Mouse (Mus musculus): ENCODE results near the gene Hnrnph3. TPM values are rescaled to one million over a fixed set of nuclear protein-coding genes. Genes with fewer than 3 reads are reported as not detected.

Gene Hnrnph3
- total and polyA plus RNA-seq, 2 experiments from 2014 or later = 3.9 to 34.6 TPM

DNA sequence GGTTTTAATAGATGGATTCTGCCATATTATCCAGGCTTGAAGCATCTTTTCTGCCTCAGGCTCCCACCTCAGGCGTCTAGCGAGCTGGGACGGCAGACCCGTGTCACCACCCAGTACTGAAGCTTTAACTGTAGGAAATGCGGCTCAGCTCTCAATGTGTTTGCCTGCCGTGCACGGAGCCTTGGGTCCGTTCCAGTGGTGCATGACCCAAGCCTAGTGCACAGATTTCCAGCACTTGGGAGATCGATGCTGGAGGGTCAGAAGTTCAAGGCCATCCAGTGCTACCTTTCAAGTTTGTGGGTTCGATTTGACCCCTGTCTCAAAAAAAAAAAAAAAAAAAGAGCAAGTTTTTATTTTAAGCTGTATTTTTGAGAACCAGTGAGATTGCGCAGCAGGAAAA is 58.2 kb downstream of the Hnrnph3 start:
- H3K36me3 ChIP-seq (replicated peaks; ENCODE audit: control insufficient read depth, insufficient read depth, low read length) = peaks cover 72% of the 10 kb centered on the region
- DNase-seq (ENCODE audit: low spot score) (no peak), ATAC-seq (ENCODE audit: insufficient read depth, low read depth) (no peak)
- WGBS = 91% methylated on average over 11 of the region's 11 CpGs
- H3K27ac ChIP-seq (ENCODE audit: low read depth) = no peak overlapping the region
- H3K9me3 ChIP-seq (replicated peaks; ENCODE audit: control insufficient read depth, low read length) = no peaks in the 10 kb centered on the region
- H3K4me1 ChIP-seq (ENCODE audit: control insufficient read depth, insufficient read depth) = no peaks in the 10 kb centered on the region
- TF ChIP-seq EP300 (IDR thresholded peaks at IDR 0.05; ENCODE audit: low read depth) (no peak), CTCF (IDR thresholded peaks at IDR 0.05; ENCODE audit: low read depth) (no peak)
- no peaks in the 10 kb centered on the region for H3K27me3 ChIP-seq (ENCODE audit: control insufficient read depth, insufficient read depth, low read length)
- H3K4me3 ChIP-seq (ENCODE audit: low read depth, low read length) = no peak overlapping the region
- H3K4me2 ChIP-seq (ENCODE audit: low read depth, low read length) = no peak overlapping the region
- no peak overlapping the region for H3K9ac ChIP-seq (replicated peaks; ENCODE audit: low read depth, low read length)

Other genes with a start within 250 kb of the Hnrnph3 start
- gene Ccar1, start 231.9 kb downstream of the Hnrnph3 start, total RNA-seq (2014; rRNA removed; ENCODE audit: low replicate concordance) = 59.2 and 96.8 TPM in 2 replicates
- 56.9 and 59.0 TPM in 2 replicates for gene Ccar1, start 231.9 kb downstream of the Hnrnph3 start, polyA plus RNA-seq (2015; fragmentation: Nextera tagmentation; extraction: Ambion mirVana)
- gene Tet1, start 115.2 kb downstream of the Hnrnph3 start, total RNA-seq (2014; rRNA removed; ENCODE audit: low replicate concordance) = 12.8 and 17.3 TPM in 2 replicates
- gene Tet1, start 115.2 kb downstream of the Hnrnph3 start, polyA plus RNA-seq (2015; fragmentation: Nextera tagmentation; extraction: Ambion mirVana) = 18.8 and 19.9 TPM in 2 replicates
- gene Slc25a16, start 103.6 kb downstream of the Hnrnph3 start, total RNA-seq (2014; rRNA removed; ENCODE audit: low replicate concordance) = 15.3 and 35.4 TPM in 2 replicates
- 14.8 and 19.6 TPM in 2 replicates for gene Slc25a16, start 103.6 kb downstream of the Hnrnph3 start, polyA plus RNA-seq (2015; fragmentation: Nextera tagmentation; extraction: Ambion mirVana)
- gene Dna2, start 77.2 kb downstream of the Hnrnph3 start, total RNA-seq (2014; rRNA removed; ENCODE audit: low replicate concordance) = 0.88 and 3.2 TPM in 2 replicates
- gene Dna2, start 77.2 kb downstream of the Hnrnph3 start, polyA plus RNA-seq (2015; fragmentation: Nextera tagmentation; extraction: Ambion mirVana) = 3.9 and 4.3 TPM in 2 replicates
- gene Rufy2, start 44.0 kb downstream of the Hnrnph3 start, total RNA-seq (2014; rRNA removed; ENCODE audit: low replicate concordance) = 5.8 and 9.7 TPM in 2 replicates
- 11.3 and 11.7 TPM in 2 replicates for gene Rufy2, start 44.0 kb downstream of the Hnrnph3 start, polyA plus RNA-seq (2015; fragmentation: Nextera tagmentation; extraction: Ambion mirVana)
- gene Pbld2, start 98 bp upstream of the Hnrnph3 start, total RNA-seq (2014; rRNA removed; ENCODE audit: low replicate concordance) = 0.11 TPM in 1 of 2 replicates, not detected in the other
- 0.89 and 1.1 TPM in 2 replicates for gene Pbld2, start 98 bp upstream of the Hnrnph3 start, polyA plus RNA-seq (2015; fragmentation: Nextera tagmentation; extraction: Ambion mirVana)
- gene Pbld1, start 35.9 kb upstream of the Hnrnph3 start, total RNA-seq (2014; rRNA removed; ENCODE audit: low replicate concordance) = 2.2 TPM in 1 of 2 replicates, not detected in the other
- 0.70 and 1.5 TPM in 2 replicates for gene Pbld1, start 35.9 kb upstream of the Hnrnph3 start, polyA plus RNA-seq (2015; fragmentation: Nextera tagmentation; extraction: Ambion mirVana)
- not detected in 2 replicates for gene Atoh7, start 75.4 kb upstream of the Hnrnph3 start, total RNA-seq (2014; rRNA removed; ENCODE audit: low replicate concordance)
- gene Atoh7, start 75.4 kb upstream of the Hnrnph3 start, polyA plus RNA-seq (2015; fragmentation: Nextera tagmentation; extraction: Ambion mirVana) = not detected in 2 replicates
- gene Mypn, start 179.7 kb upstream of the Hnrnph3 start, total RNA-seq (2014; rRNA removed; ENCODE audit: low replicate concordance) = 26.5 and 33.5 TPM in 2 replicates
- gene Mypn, start 179.7 kb upstream of the Hnrnph3 start, polyA plus RNA-seq (2015; fragmentation: Nextera tagmentation; extraction: Ambion mirVana) = 12.2 and 12.7 TPM in 2 replicates
- 45.1 and 46.3 TPM in 2 replicates for gene Herc4, start 219.6 kb upstream of the Hnrnph3 start, total RNA-seq (2014; rRNA removed; ENCODE audit: low replicate concordance)
- 24.9 and 25.0 TPM in 2 replicates for gene Herc4, start 219.6 kb upstream of the Hnrnph3 start, polyA plus RNA-seq (2015; fragmentation: Nextera tagmentation; extraction: Ambion mirVana)